Mouse (Mus musculus): Measurements from ENCODE around the gene D5Ertd577e.
"Not testable (repeated sequence)": the region's sequence is repeated elsewhere in the genome, so short reads cannot be mapped to it uniquely, and the experiment has no call there.

Gene D5Ertd577e

GRCm38 (mm10) chr5:95456506-95456905 is at the start of gene D5Ertd577e:
D5Ertd577e (plus strand) TSS chr5:95456806.
- not testable (repeated sequence) for DNase-seq

- not testable (repeated sequence) for DNase-seq
Observed at GRCm38 (mm10) chr5:95510458-95510857, 53.9 kb downstream of the D5Ertd577e start, which contains the start of gene Gm3286. Gm3286 (plus strand) TSS chr5:95510758.
